Mouse (Mus musculus): ENCODE data around the gene Usp7. TPM values are rescaled to one million over a fixed set of nuclear protein-coding genes. Genes with fewer than 3 reads are reported as not detected.

Usp7 gene
- polyA plus RNA-seq, 1 experiment from 2014 or later, result 44.7 TPM

DNA sequence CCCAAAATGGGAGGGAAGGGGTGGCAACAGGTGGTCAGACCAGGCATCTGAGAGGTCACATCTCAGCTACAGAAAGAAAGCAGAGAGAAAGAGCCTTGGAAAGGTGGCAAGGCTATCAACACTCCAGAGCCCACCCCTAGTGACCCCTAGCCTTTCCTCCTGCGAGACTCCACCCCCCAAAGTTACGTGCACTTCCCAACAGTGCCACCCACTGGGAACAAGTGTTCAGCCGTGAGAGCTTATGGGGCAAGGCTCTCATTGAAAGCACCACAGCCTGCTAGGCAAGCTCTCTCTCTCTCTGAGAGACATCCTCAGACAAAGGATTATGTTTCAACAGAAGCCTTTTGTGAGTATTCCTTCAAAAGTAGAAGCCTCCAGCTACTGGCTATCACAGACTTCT is 2.8 kb upstream of the Usp7 start:
- no peak overlapping the region for H3K27ac ChIP-seq
- no peaks in the 10 kb centered on the region for H3K36me3 ChIP-seq (replicated peaks; ENCODE audit: control insufficient read depth, insufficient read depth)
- 6% methylated on average over 3 of the region's 3 CpGs for WGBS

DNA sequence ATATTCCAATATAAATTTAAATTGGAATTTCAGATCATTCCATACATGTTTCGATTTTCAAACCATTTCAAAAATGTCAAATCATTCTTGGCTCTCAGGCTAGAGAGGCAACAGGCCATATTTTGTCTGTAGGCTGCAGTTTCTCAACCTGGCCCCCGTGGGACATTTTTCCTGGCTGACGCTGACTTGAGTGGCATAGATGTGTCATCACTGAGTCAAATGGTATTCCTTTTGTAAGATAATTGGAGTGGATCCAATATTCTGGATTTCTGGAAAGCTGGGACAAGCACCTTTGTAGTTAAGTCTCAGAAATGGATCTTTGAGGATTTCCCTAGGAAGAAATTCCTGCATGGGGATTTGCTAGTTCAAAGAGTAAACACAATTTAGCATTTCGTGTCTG is 1.2 kb downstream of the Usp7 start:
- no peaks in the 10 kb centered on the region for H3K4me1 ChIP-seq (replicated peaks; ENCODE audit: control insufficient read depth, insufficient read depth, low read length)

More for the DNA sequence above, 2.8 kb upstream of the Usp7 start:
- H3K4me2 ChIP-seq (replicated peaks), result no peak overlapping the region
- no peaks in the 10 kb centered on the region for H3K9me3 ChIP-seq (ENCODE audit: control insufficient read depth, low read length)
- H3K9ac ChIP-seq, result no peak overlapping the region
- no peak for ATAC-seq (ENCODE audit: low FRiP score)
- no peaks in the 10 kb centered on the region for H3K27me3 ChIP-seq (ENCODE audit: control insufficient read depth, insufficient read depth, low read length)
- H3K4me3 ChIP-seq (replicated peaks; ENCODE audit: low read length), result no peak overlapping the region
- DNase-seq (ENCODE audit: low spot score), result no peak
- H3K4me1 ChIP-seq (replicated peaks; ENCODE audit: control insufficient read depth, insufficient read depth, low read length), result no peaks in the 10 kb centered on the region

DNA sequence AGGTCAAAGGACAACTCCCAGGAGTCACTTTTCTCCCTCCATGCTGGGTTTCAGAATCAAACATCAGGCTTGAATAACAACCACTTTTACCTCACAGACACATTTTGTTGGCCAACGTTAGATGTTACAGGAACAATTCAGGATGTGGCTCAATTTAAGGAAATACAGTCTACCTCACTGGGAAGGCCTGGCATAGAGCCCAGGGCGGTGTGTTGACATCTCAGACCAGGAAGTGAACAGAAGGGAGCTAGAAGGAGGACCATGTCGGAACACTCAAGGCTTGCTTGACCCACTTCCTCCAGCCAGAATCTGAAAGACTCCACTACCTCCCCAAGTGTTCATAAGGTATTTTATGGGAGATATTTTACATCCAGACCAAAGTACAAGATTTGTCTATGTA is 7.4 kb downstream of the Usp7 start:
- Histone ChIP-seq H3K4me1 (replicated peaks; ENCODE audit: control insufficient read depth, insufficient read depth, low read length) (no peaks in the 10 kb centered on the region), H3K36me3 (replicated peaks; ENCODE audit: control insufficient read depth, insufficient read depth) (no peaks in the 10 kb centered on the region), H3K4me3 (replicated peaks; ENCODE audit: low read length) (no peak overlapping the region), H3K27me3 (ENCODE audit: control insufficient read depth, insufficient read depth, low read length) (no peaks in the 10 kb centered on the region), H3K9me3 (ENCODE audit: control insufficient read depth, low read length) (no peaks in the 10 kb centered on the region), H3K9ac (no peak overlapping the region), H3K4me2 (replicated peaks) (no peak overlapping the region), H3K27ac (no peak overlapping the region)
- WGBS, result 77% methylated on average over 3 of the region's 3 CpGs
- no peak for DNase-seq (ENCODE audit: low spot score)
- ATAC-seq (ENCODE audit: low FRiP score), result no peak

More for the DNA sequence above, 1.2 kb downstream of the Usp7 start:
- H3K9ac ChIP-seq, result no peak overlapping the region
- WGBS, result 79% methylated on average over 4 of the region's 4 CpGs
- no peak for DNase-seq (ENCODE audit: low spot score)
- no peak overlapping the region for H3K4me3 ChIP-seq (replicated peaks; ENCODE audit: low read length)
- H3K9me3 ChIP-seq (ENCODE audit: control insufficient read depth, low read length), result no peaks in the 10 kb centered on the region
- H3K27ac ChIP-seq, result no peak overlapping the region
- H3K27me3 ChIP-seq (ENCODE audit: control insufficient read depth, insufficient read depth, low read length), result no peaks in the 10 kb centered on the region
- no peaks in the 10 kb centered on the region for H3K36me3 ChIP-seq (replicated peaks; ENCODE audit: control insufficient read depth, insufficient read depth)
- H3K4me2 ChIP-seq (replicated peaks), result no peak overlapping the region
- no peak for ATAC-seq (ENCODE audit: low FRiP score)

DNA sequence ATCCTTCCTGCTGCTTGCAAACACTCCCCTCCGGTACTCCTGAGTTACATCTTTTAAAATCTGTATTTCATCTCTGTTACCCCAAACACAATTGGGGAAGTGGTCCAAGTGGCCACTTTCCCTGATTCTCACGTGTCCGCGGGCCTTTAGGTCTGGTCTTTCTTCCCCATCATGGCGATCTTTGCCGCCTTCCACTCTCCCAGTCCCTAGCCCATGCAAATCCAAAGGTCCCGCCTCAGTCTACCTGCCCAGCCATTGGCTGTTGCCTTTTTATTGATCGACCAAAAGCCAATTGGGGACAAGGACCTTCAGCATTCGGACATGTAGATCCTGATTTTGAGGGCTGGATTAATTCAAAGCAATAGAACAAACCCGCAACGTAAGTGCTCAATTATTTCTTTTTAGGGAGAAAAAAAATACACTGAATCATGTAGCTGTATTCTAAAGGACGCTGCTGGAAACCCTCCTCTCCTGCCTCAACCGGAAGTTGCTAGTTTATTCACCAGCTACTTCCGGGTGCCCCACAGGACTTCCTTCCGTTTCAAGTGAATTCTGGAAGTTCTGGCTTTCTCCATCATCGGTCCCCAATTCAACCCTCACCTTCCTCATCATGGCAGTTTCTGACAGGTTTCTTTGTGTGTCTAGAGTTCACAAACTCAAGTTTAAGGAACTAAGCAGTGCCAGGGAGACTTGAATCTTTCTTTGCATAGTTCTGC is 8.8 kb downstream of the Usp7 start:
- DNase-seq (ENCODE audit: low spot score) (no peak), ATAC-seq (ENCODE audit: low FRiP score) (no peak)
- Histone ChIP-seq H3K36me3 (replicated peaks; ENCODE audit: control insufficient read depth, insufficient read depth) (no peaks in the 10 kb centered on the region), H3K27me3 (ENCODE audit: control insufficient read depth, insufficient read depth, low read length) (no peaks in the 10 kb centered on the region), H3K9ac (no peak overlapping the region), H3K4me1 (replicated peaks; ENCODE audit: control insufficient read depth, insufficient read depth, low read length) (no peaks in the 10 kb centered on the region), H3K4me3 (replicated peaks; ENCODE audit: low read length) (no peak overlapping the region), H3K4me2 (replicated peaks) (no peak overlapping the region), H3K27ac (no peak overlapping the region), H3K9me3 (ENCODE audit: control insufficient read depth, low read length) (no peaks in the 10 kb centered on the region)
- 88% methylated on average over 16 of the region's 16 CpGs for WGBS

DNA sequence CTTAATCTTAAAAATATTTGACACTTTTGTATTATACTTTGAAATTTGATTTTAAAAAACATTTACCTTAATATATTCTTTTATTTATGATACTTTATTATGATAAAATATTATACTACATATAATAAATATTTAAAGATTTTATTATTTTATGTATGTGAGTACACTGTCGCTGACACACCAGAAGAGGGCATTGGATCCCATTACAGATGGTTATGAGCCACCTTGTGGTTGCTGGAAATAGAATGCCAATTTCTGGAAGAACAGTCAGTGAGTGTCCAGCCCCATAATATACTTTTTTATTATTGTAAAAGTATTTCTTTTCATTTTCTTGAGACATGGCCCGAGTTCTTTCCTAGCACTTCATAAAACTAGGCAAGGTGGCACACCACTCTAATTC is 10.4 kb downstream of the Usp7 start:
- no peak for ATAC-seq (ENCODE audit: low FRiP score)
- H3K36me3 ChIP-seq (replicated peaks; ENCODE audit: control insufficient read depth, insufficient read depth), result no peaks in the 10 kb centered on the region
- DNase-seq (ENCODE audit: low spot score), result no peak
- 95% methylated on average over 2 of the region's 2 CpGs for WGBS
- H3K4me1 ChIP-seq (replicated peaks; ENCODE audit: control insufficient read depth, insufficient read depth, low read length), result no peaks in the 10 kb centered on the region
- no peak overlapping the region for H3K27ac ChIP-seq
- no peak overlapping the region for H3K9ac ChIP-seq
- no peaks in the 10 kb centered on the region for H3K27me3 ChIP-seq (ENCODE audit: control insufficient read depth, insufficient read depth, low read length)
- no peak overlapping the region for H3K4me3 ChIP-seq (replicated peaks; ENCODE audit: low read length)
- no peaks in the 10 kb centered on the region for H3K9me3 ChIP-seq (ENCODE audit: control insufficient read depth, low read length)
- H3K4me2 ChIP-seq (replicated peaks), result no peak overlapping the region

DNA sequence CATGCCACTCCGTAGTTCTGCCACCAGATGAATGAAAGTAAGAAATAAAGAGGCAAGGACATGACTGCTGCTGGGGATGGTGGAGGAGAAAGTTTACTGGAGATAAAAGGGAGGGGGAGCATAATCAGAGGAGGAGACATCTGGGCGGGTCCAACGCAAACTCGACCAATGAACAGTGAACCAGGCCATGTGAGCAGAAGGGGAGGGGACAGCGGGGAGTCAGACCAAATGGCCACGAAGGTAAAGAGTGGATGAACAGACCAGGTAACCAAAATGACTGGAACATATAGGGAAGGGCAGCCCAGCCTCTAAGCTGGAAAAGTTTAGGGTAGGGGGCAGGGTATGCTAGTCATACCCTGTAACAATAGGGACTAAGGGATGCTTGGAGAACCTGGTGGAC is 10.9 kb downstream of the Usp7 start:
- WGBS, result 76% methylated on average over 6 of the region's 6 CpGs
- no peak for ATAC-seq (ENCODE audit: low FRiP score)
- no peak overlapping the region for H3K4me3 ChIP-seq (replicated peaks; ENCODE audit: low read length)
- no peak for DNase-seq (ENCODE audit: low spot score)
- no peak overlapping the region for H3K27ac ChIP-seq
- no peaks in the 10 kb centered on the region for H3K4me1 ChIP-seq (replicated peaks; ENCODE audit: control insufficient read depth, insufficient read depth, low read length)
- no peaks in the 10 kb centered on the region for H3K9me3 ChIP-seq (ENCODE audit: control insufficient read depth, low read length)
- H3K27me3 ChIP-seq (ENCODE audit: control insufficient read depth, insufficient read depth, low read length), result no peaks in the 10 kb centered on the region
- no peaks in the 10 kb centered on the region for H3K36me3 ChIP-seq (replicated peaks; ENCODE audit: control insufficient read depth, insufficient read depth)
- H3K4me2 ChIP-seq (replicated peaks), result no peak overlapping the region
- no peak overlapping the region for H3K9ac ChIP-seq

DNA sequence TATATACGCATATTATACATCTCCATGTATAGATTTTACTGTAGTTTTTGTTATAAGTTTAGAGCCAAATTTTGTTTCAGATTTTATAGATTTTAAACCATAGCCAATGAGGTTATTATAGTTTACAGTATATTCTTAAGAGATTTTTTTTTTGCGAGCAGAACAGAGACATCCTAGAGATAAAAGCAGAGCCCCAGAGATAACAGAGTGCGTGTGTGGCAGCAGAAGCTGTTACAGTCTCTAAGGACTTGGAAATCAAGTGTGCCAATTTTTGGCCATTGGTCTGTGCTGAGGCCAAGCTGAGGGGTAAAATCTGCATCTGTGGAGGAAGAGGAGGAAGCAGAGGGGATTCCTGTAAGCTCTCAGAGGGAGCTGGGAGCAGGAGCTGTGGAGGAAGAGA is 11.9 kb downstream of the Usp7 start:
- no peaks in the 10 kb centered on the region for H3K9me3 ChIP-seq (ENCODE audit: control insufficient read depth, low read length)
- 88% methylated on average over 3 of the region's 3 CpGs for WGBS
- no peaks in the 10 kb centered on the region for H3K36me3 ChIP-seq (replicated peaks; ENCODE audit: control insufficient read depth, insufficient read depth)
- H3K4me1 ChIP-seq (replicated peaks; ENCODE audit: control insufficient read depth, insufficient read depth, low read length), result no peaks in the 10 kb centered on the region
- no peak overlapping the region for H3K9ac ChIP-seq
- no peak for DNase-seq (ENCODE audit: low spot score)
- no peak overlapping the region for H3K27ac ChIP-seq
- no peak overlapping the region for H3K4me3 ChIP-seq (replicated peaks; ENCODE audit: low read length)
- H3K27me3 ChIP-seq (ENCODE audit: control insufficient read depth, insufficient read depth, low read length), result no peaks in the 10 kb centered on the region
- H3K4me2 ChIP-seq (replicated peaks), result no peak overlapping the region
- ATAC-seq (ENCODE audit: low FRiP score), result no peak

DNA sequence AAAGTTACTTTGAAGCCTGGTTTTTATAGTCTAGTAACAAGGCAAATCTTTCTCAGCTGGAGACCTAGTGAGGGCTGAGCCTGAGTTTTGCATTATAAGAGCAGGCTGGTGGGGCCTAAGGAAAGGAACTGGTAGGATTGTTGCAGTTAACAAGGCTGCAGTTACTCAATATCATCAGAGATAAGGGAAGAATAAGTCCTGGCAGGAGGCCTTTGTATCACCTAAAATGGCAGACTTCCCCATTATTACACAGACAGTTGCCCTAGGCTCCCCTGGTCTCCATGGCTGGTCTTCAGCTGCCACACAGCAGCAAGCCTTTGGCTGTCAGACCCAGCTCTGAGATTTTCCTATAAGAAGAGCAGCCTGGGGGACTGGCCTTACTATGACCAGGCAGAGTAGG is 13.4 kb downstream of the Usp7 start:
- Histone ChIP-seq H3K27ac (no peak overlapping the region), H3K9ac (no peak overlapping the region), H3K4me2 (replicated peaks) (no peak overlapping the region), H3K4me3 (replicated peaks; ENCODE audit: low read length) (no peak overlapping the region), H3K27me3 (ENCODE audit: control insufficient read depth, insufficient read depth, low read length) (no peaks in the 10 kb centered on the region), H3K4me1 (replicated peaks; ENCODE audit: control insufficient read depth, insufficient read depth, low read length) (no peaks in the 10 kb centered on the region), H3K9me3 (ENCODE audit: control insufficient read depth, low read length) (no peaks in the 10 kb centered on the region), H3K36me3 (replicated peaks; ENCODE audit: control insufficient read depth, insufficient read depth) (no peaks in the 10 kb centered on the region)
- DNase-seq (ENCODE audit: low spot score) (no peak), ATAC-seq (ENCODE audit: low FRiP score) (no peak)

DNA sequence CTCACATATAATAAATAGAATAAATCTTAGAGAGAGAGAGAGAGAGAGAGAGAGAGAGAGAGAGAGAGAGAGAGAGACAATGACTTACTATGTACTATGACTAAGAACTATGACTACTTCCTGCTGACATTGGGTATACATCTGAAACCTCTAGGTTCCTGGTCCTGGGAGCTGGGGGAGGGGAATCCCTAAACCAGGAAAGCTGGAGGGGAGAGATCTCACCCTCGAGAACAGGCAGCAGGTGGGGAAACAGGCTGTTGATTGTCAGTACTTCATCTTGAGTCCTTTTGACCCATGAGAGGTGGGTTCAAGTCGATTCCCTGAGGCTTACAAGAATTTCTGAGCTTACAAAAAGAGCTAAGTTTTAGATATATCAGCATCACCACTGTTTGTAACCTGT is 14.9 kb downstream of the Usp7 start:
- 72% methylated on average over 2 of the region's 2 CpGs for WGBS
- Histone ChIP-seq H3K36me3 (replicated peaks; ENCODE audit: control insufficient read depth, insufficient read depth) (no peaks in the 10 kb centered on the region), H3K4me3 (replicated peaks; ENCODE audit: low read length) (no peak overlapping the region), H3K27ac (no peak overlapping the region), H3K4me2 (replicated peaks) (no peak overlapping the region), H3K9me3 (ENCODE audit: control insufficient read depth, low read length) (no peaks in the 10 kb centered on the region), H3K27me3 (ENCODE audit: control insufficient read depth, insufficient read depth, low read length) (no peaks in the 10 kb centered on the region), H3K4me1 (replicated peaks; ENCODE audit: control insufficient read depth, insufficient read depth, low read length) (no peaks in the 10 kb centered on the region), H3K9ac (no peak overlapping the region)
- no peak for DNase-seq (ENCODE audit: low spot score)
- ATAC-seq (ENCODE audit: low FRiP score), result no peak

DNA sequence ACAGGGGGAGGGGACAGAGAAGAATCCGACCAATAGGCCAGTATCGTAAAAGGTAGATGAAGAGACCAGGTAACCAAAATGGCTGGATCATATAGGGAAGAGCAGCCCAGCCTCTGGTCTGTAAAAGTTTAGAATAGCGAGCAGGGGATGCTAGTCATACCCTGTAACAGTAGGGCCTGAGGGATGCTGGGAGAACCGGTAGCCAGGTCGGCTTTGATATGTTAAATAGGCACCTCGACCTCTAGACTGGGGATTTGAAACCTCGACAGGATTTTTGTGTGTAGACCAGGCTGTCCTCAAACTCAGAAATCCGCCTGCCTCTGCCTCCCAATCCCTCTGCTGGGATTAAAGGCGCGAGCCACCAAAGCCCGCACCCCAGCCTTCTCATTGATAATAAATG is 15.5 kb downstream of the Usp7 start:
- no peak for ATAC-seq (ENCODE audit: low FRiP score)
- Histone ChIP-seq H3K4me2 (replicated peaks) (no peak overlapping the region), H3K27ac (no peak overlapping the region), H3K36me3 (replicated peaks; ENCODE audit: control insufficient read depth, insufficient read depth) (no peaks in the 10 kb centered on the region), H3K4me3 (replicated peaks; ENCODE audit: low read length) (no peak overlapping the region), H3K9ac (no peak overlapping the region), H3K9me3 (ENCODE audit: control insufficient read depth, low read length) (no peaks in the 10 kb centered on the region), H3K4me1 (replicated peaks; ENCODE audit: control insufficient read depth, insufficient read depth, low read length) (no peaks in the 10 kb centered on the region), H3K27me3 (ENCODE audit: control insufficient read depth, insufficient read depth, low read length) (no peaks in the 10 kb centered on the region)
- no peak for DNase-seq (ENCODE audit: low spot score)
- WGBS, result 90% methylated on average over 11 of the region's 11 CpGs

Data from hindbrain, embryonic 14.5 days (tissue).